Mouse (Mus musculus) lung, embryonic 14.5 days (tissue): ENCODE measurements around the gene Limk1. TPM values are rescaled to one million over a fixed set of nuclear protein-coding genes. Genes with fewer than 3 reads are reported as not detected.

ENCODE experiments used
- ATAC-seq: fragments of 200-750 bp; cut with Nextera tagmentation; 2 replicates; pipeline ENCODE4 v1.8.0; 2017; ENCODE audit warnings: mild to moderate bottlenecking, moderate TSS enrichment, moderate library complexity; ENCODE audit not compliant: insufficient read depth
- DNase-seq: peaks from one replicate; pipeline ENCODE4 v3.0.0-alpha.2; 2015
- H3K27ac ChIP-seq: fragments of 300-500 bp; sonication (generic); 2 replicates; pipeline ENCODE4 v1.5.1; 2014; ENCODE audit warnings: low read depth, mild to moderate bottlenecking, moderate library complexity
- H3K27me3 ChIP-seq: fragments of 300-500 bp; sonication (generic); 2 replicates; pipeline ENCODE4 v1.6.1; 2014; ENCODE audit warnings: low read length, control low read depth; ENCODE audit not compliant: insufficient read depth
- H3K36me3 ChIP-seq: fragments of 300-500 bp; sonication (generic); 2 replicates; pipeline ENCODE4 v1.6.1; 2014; ENCODE audit warnings: control low read depth; ENCODE audit not compliant: insufficient read depth
- H3K4me1 ChIP-seq: fragments of 300-500 bp; sonication (generic); 2 replicates; pipeline ENCODE4 v1.6.1; 2014; ENCODE audit warnings: antibody characterized with exemption, control low read depth; ENCODE audit not compliant: insufficient read depth
- H3K4me2 ChIP-seq: fragments of 300-500 bp; sonication (generic); 2 replicates; pipeline ENCODE4 v1.6.1; 2014; ENCODE audit warnings: mild to moderate bottlenecking
- H3K4me3 ChIP-seq: fragments of 300-500 bp; sonication (generic); 2 replicates; pipeline ENCODE4 v1.5.1; 2014; ENCODE audit warnings: low read depth, low read length
- H3K9ac ChIP-seq: fragments of 300-500 bp; sonication (generic); 2 replicates; pipeline ENCODE4 v1.6.1; 2014
- H3K9me3 ChIP-seq: fragments of 300-500 bp; sonication (generic); 2 replicates; pipeline ENCODE4 v1.6.1; 2016; ENCODE audit warnings: low read depth, low read length, control low read depth
- CTCF ChIP-seq: IDR thresholded peaks from 2 replicates; pipeline ENCODE4 v1.5.1; 2016; ENCODE audit warnings: antibody characterized with exemption, low read depth
- WGBS: fragments of 180-500 bp; shearing (Covaris S2); extraction: QIAGEN DNeasy Blood & Tissue Kit; methylation state at CpG from one replicate; pipeline ENCODE4 v1.1.7; 2014; 5-methylcytosine and 5-hydroxymethylcytosine counted together
- polyA plus RNA-seq: library from polyadenylated mRNA; unstranded; fragments of >200 nt; fragmentation: Nextera tagmentation; extraction: Ambion mirVana; gene quantifications from 2 replicates; pipeline ENCODE4 v1.2.1, GENCODE M21; 2014

Limk1 gene
- polyA plus RNA-seq, 1 experiment from 2014 or later: 10.0 TPM

DNA sequence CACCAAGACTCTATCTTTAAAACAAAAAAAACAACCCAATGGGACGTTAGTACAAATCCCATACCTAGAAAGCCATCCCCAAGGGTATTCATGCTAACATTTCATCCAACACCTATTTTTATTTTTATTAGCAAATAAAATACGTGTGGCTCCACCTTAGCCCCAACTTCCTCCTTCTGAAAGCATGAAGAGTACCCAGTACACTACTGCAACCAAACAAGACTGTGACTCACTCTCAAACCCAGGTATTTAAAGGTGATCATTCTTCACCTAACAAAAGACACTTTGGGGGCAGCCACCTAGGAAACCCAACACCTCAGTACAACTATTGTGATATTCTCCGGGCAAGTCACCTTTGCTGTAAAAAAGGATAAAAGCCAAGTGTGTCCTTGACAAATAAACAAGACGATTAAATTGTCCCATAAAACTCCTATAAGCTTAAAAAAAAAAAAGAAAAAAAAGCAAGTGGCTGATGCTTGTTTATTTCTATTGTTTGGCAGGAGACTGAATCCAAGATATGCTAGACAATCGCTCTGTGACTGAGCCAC is 50.5 kb downstream of the Limk1 start:
- 18% methylated on average over 5 of the region's 5 CpGs for WGBS
- Histone ChIP-seq H3K27ac (0 out of 2 replicates have a peak overlapping the region, but pooled peaks have one; percentile 94), H3K9ac (peak overlapping the region; percentile 98), H3K36me3 (peaks cover 35% of the 10 kb centered on the region), H3K27me3 (no peaks in the 10 kb centered on the region), H3K9me3 (no peaks in the 10 kb centered on the region), H3K4me1 (no peaks in the 10 kb centered on the region; the same call in 1 of the 2 replicates), H3K4me3 (peak overlapping the region; percentile 100), H3K4me2 (peak overlapping the region; percentile 88)
- DNase-seq (no peak), ATAC-seq (no peak)
- TF ChIP-seq CTCF: no peak

DNA sequence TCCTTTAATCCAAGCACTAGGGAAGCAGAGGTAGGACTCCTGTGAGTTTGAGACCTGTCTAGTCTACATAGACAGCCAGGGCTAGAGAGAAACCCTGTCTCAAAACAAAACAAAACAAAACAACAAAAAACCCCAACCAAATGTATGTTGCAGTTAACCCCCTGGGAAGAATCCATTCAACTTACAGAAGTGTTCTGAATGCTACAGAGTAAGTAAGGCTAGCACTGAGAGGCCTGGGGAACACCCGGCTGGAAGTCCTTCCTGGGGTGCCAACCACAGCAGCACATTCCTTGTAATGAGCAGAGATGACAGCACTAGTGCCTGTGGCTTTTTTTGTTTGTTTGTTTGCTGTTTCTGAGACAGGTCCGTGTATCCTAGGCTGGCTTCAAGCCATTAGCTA is 55.6 kb downstream of the Limk1 start:
- Histone ChIP-seq H3K36me3 (peaks cover 84% of the 10 kb centered on the region), H3K9ac (no peak overlapping the region), H3K4me3 (no peak overlapping the region), H3K9me3 (no peaks in the 10 kb centered on the region), H3K4me2 (no peak overlapping the region), H3K27me3 (no peaks in the 10 kb centered on the region), H3K4me1 (no peaks in the 10 kb centered on the region; the same call in 1 of the 2 replicates), H3K27ac (no peak overlapping the region)
- no peak for TF ChIP-seq CTCF
- ATAC-seq (no peak), DNase-seq (no peak)
- WGBS: 61% methylated on average over 2 of the region's 2 CpGs

DNA sequence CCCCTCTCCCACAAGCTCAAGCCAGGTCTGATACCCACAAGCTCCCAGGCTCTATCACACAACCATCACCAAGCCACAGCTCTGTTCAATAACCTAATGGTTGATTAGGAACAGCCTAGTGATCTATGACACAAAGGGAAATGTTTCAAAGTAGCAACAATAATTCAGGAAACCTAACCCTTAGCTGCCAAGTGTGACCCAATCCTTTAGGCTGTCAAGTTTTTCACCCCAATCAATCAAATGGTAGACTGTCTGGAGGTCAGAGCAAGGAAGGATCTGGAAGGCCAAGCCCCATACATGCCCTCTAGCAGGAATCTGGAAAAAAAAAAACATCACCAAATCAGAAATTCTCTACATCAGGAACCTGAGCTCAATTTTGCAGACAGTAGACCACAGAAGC is 57.6 kb downstream of the Limk1 start:
- no peak for TF ChIP-seq CTCF
- H3K27ac ChIP-seq: no peak overlapping the region
- no peak overlapping the region for H3K4me2 ChIP-seq
- H3K27me3 ChIP-seq: no peaks in the 10 kb centered on the region
- DNase-seq (no peak), ATAC-seq (no peak)
- H3K9ac ChIP-seq: no peak overlapping the region
- H3K9me3 ChIP-seq: no peaks in the 10 kb centered on the region
- peaks cover 96% of the 10 kb centered on the region for H3K36me3 ChIP-seq
- no peak overlapping the region for H3K4me3 ChIP-seq
- no peaks in the 10 kb centered on the region for H3K4me1 ChIP-seq

DNA sequence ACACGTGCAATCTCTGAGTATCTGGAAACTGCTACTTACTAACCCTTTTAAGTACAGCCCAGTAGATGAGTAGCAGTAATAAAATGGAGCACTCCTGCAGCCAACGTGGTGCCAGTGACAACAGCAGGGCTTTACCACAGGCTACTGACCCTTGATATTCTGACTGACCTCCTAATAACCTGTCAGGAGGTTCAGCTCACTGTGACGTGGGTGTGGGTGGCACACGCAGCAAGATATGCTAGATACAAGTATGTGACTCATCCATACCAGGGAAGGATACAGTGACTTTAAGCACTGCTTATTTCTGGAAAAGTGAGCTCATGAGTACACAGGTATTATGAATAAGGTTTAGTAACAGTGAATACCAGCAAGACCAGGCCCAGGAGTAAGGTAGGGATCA is 58.9 kb downstream of the Limk1 start:
- no peak overlapping the region for H3K27ac ChIP-seq
- H3K36me3 ChIP-seq: peaks cover 97% of the 10 kb centered on the region
- H3K9me3 ChIP-seq: no peaks in the 10 kb centered on the region
- H3K9ac ChIP-seq: no peak overlapping the region
- TF ChIP-seq CTCF: no peak
- no peaks in the 10 kb centered on the region for H3K4me1 ChIP-seq
- DNase-seq: no peak
- no peak overlapping the region for H3K4me3 ChIP-seq
- no peak overlapping the region for H3K4me2 ChIP-seq
- WGBS: 52% methylated on average over 4 of the region's 4 CpGs
- ATAC-seq: no peak
- H3K27me3 ChIP-seq: no peaks in the 10 kb centered on the region

DNA sequence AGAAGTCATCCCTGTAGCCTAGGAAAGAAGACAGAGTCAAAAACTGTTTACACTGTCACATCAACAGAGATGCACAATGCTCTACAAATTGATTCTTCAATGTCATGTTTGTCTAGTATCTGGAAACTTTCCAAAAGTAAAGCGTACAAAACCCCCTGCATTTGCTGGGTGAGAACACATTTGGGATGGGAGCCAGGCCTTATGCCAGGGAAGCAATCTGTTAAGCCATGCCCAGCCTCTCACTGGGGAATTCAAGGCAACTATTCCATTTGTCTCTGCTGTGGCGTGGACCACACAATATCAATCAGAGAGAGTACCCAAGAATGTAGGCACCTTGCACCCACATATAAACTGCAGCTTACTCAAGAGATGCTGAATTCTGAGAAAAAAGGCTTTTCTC is 66.3 kb downstream of the Limk1 start:
- H3K9me3 ChIP-seq: no peaks in the 10 kb centered on the region
- H3K27ac ChIP-seq: no peak overlapping the region
- no peak overlapping the region for H3K4me3 ChIP-seq
- no peak for TF ChIP-seq CTCF
- 69% methylated on average over 2 of the region's 2 CpGs for WGBS
- peaks cover 98% of the 10 kb centered on the region for H3K36me3 ChIP-seq
- H3K9ac ChIP-seq: no peak overlapping the region
- no peak for ATAC-seq
- no peak overlapping the region for H3K4me2 ChIP-seq
- H3K27me3 ChIP-seq: no peaks in the 10 kb centered on the region
- no peaks in the 10 kb centered on the region for H3K4me1 ChIP-seq
- no peak for DNase-seq

DNA sequence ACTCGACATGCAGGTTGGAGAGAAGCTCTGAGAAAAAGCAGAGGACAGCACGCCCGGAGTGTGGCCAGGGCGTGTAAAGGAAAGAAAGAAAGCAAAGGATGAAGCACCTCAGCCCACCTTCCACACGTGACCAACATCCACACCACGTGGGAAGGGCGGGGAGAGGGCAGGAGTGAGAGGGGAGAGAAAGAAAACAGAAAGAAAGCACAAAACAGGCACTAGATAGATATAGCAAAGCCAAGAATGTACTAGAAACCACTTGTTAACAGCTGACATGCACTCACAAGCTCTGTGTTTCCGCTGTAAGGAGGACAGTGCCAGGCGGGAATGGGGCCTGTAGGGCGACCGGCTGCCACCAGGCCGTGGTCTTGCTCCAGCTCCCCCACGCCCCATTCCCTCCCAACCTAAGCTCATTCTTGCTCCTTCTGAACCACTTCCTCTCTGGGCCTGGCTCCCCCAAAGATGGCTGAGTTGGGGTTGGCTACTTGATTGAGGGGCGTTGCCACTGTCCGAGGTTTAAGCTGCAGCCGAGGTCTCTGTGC is 67.2 kb downstream of the Limk1 start:
- no peaks in the 10 kb centered on the region for H3K27me3 ChIP-seq
- no peak overlapping the region for H3K9ac ChIP-seq
- 92% methylated on average over 16 of the region's 16 CpGs for WGBS
- TF ChIP-seq CTCF: no peak
- no peak overlapping the region for H3K4me2 ChIP-seq
- no peak overlapping the region for H3K4me3 ChIP-seq
- DNase-seq (no peak), ATAC-seq (no peak)
- H3K27ac ChIP-seq: no peak overlapping the region
- no peaks in the 10 kb centered on the region for H3K9me3 ChIP-seq
- no peaks in the 10 kb centered on the region for H3K4me1 ChIP-seq
- peaks cover 94% of the 10 kb centered on the region for H3K36me3 ChIP-seq

DNA sequence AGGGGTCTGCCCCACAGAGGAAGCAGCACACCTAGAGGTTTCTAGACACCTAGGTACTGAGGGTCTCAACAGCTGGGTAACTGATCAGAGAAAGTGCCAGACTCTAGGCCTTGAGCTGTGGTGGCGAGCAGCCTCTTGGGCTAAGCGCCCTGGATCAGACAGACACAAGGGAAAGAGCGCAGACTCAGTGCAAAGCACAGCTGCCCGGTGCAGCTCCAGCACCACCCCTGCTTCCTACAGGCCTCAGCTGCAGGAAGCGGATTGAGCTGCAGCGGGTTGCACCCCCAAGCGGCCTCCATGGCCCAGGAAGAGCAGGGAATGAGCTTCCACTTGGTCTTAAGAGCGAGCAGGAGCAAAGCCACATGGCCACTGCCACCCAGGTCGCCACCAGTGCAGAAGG is 67.9 kb downstream of the Limk1 start:
- peaks cover 87% of the 10 kb centered on the region for H3K36me3 ChIP-seq
- no peak for TF ChIP-seq CTCF
- ATAC-seq: no peak
- DNase-seq: no peak
- no peak overlapping the region for H3K4me2 ChIP-seq
- H3K9ac ChIP-seq: no peak overlapping the region
- 90% methylated on average over 9 of the region's 9 CpGs for WGBS
- H3K4me3 ChIP-seq: no peak overlapping the region
- no peak overlapping the region for H3K27ac ChIP-seq
- H3K4me1 ChIP-seq: no peaks in the 10 kb centered on the region
- no peaks in the 10 kb centered on the region for H3K9me3 ChIP-seq
- no peaks in the 10 kb centered on the region for H3K27me3 ChIP-seq
